Mouse (Mus musculus): ENCODE results near the gene Gm8082.
"Not testable (repeated sequence)": the region's sequence is repeated elsewhere in the genome, so short reads cannot be mapped to it uniquely, and the experiment has no call there.

The Gm8082 gene

GRCm38 (mm10) chr14:42993524-42993923 is at the start of gene Gm8082:
TSS of gene Gm8082 (minus strand) at chr14:42993624.
- DNase-seq: not testable (repeated sequence)

DNA sequence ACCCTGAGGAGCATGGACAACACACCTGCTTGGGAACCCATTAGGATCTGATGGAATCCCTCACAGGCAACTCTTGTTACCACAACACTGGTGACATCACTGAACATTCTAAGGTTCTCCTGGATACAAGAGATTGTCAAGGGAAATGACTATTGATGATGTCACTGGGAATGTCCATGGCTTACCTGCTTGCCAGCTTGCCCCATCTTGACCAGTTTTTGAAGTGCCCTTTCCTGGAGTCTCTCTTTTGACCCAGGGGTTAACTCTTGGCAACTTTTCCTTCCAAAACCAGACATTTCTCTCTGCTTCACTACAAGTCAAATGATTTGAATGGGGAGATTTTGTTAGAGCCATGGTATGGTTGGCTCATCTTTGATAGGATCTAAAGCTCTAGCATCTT is 22.1 kb upstream of the Gm8082 start, which contains the start of gene Gm10376:
Gm10376 (minus strand) TSS at position 101 of the 400 bp plus-strand sequence.
- DNase-seq: not testable (repeated sequence)

All from kidney, postnatal 36 days (tissue).